Mouse (Mus musculus) heart, embryonic 11.5 days (tissue): Measurements from ENCODE around the gene Sh3gl3. TPM values are rescaled to one million over a fixed set of nuclear protein-coding genes. Genes with fewer than 3 reads are reported as not detected.

Source experiments
- ATAC-seq: fragments of 200-750 bp; cut with Nextera tagmentation; replicated peaks from 2 replicates; pipeline ENCODE4 v1.8.0; 2017; ENCODE audit warnings: moderate library complexity; ENCODE audit not compliant: insufficient number of reproducible peaks, low FRiP score, low TSS enrichment
- H3K27ac ChIP-seq: fragments of 300-500 bp; sonication (generic); 2 replicates; pipeline ENCODE4 v1.5.1; 2014; ENCODE audit warnings: mild to moderate bottlenecking, low read depth, low read length
- H3K27me3 ChIP-seq: fragments of 300-500 bp; sonication (generic); 2 replicates; pipeline ENCODE4 v1.6.1; 2014; ENCODE audit warnings: mild to moderate bottlenecking, low read length, mixed read lengths; ENCODE audit not compliant: control insufficient read depth, insufficient read depth
- H3K36me3 ChIP-seq: fragments of 300-500 bp; sonication (generic); 2 replicates; pipeline ENCODE4 v1.6.1; 2014; ENCODE audit warnings: mild to moderate bottlenecking, low read length, moderate library complexity, mixed read lengths; ENCODE audit not compliant: control insufficient read depth, insufficient read depth
- H3K4me1 ChIP-seq: fragments of 300-500 bp; sonication (generic); 2 replicates; pipeline ENCODE4 v1.6.1; 2014; ENCODE audit warnings: low read length; ENCODE audit not compliant: control insufficient read depth, insufficient read depth
- H3K4me2 ChIP-seq: fragments of 300-500 bp; sonication (generic); 2 replicates; pipeline ENCODE4 v1.6.1; 2014; ENCODE audit warnings: mild to moderate bottlenecking, moderate library complexity
- H3K4me3 ChIP-seq: fragments of 300-500 bp; sonication (generic); 2 replicates; pipeline ENCODE4 v1.5.1; 2014; ENCODE audit warnings: low read depth, low read length
- H3K9ac ChIP-seq: fragments of 300-500 bp; sonication (generic); 2 replicates; pipeline ENCODE4 v1.6.1; 2014; ENCODE audit warnings: mild to moderate bottlenecking, low read depth, low read length, moderate library complexity
- H3K9me3 ChIP-seq: fragments of 300-500 bp; sonication (generic); replicated peaks from 2 replicates; pipeline ENCODE4 v1.6.1; 2016; ENCODE audit warnings: low read length; ENCODE audit not compliant: control insufficient read depth
- WGBS: fragments of 180-500 bp; shearing (Covaris S2); extraction: QIAGEN DNeasy Blood & Tissue Kit; methylation state at CpG from one replicate; pipeline ENCODE4 v1.1.7; 2014; ENCODE audit not compliant: insufficient replicate concordance; 5-methylcytosine and 5-hydroxymethylcytosine counted together
- polyA plus RNA-seq: library from polyadenylated mRNA; unstranded; fragments of >200 nt; fragmentation: Nextera tagmentation; extraction: Ambion mirVana; gene quantifications from 2 replicates; pipeline ENCODE4 v1.2.1, GENCODE M21; 2014

Sh3gl3 gene
- polyA plus RNA-seq, 1 experiment from 2014 or later = 5.8 TPM

DNA sequence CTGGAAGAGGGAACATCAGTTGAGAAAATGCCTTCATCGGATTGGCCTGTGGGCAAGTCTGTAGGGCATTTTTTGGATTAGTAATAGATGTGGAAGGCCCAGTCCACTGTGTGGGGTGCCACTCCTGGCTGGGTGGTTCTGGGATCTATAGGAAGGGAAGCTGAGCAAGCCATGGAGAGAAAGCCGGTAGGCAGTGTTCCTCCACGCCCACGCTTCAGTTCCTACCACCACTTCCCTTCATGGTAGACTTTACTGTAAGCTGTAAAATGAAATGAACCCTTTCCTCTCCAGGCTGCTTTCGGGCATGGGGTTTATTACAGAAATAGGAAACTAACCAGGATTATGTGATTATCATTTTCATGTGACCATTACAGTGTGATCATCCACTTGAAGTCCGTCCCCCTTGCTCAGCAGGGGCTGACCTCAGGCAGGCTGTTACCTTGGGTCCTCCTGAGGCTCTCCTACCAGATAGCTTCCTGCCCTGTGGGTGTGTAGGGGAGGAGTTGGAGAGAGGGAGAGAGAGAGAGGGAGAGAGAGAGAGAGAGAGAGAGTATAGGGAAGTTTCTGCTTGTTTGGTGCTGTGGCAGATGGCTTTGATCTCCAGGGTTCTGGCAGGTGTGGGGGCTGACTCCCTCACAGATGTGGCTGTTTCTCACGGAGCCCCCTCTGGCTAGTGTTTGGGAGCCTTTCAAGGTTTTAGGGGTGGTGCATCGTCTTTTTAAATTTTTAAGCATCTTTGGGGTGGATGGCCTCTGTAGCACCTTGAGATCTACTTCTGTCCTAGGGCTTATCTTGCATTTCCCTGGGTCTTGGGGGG lies 67.0 kb downstream of the Sh3gl3 start:
- ATAC-seq = no peak
- H3K27ac ChIP-seq = no peak overlapping the region
- no peaks in the 10 kb centered on the region for H3K27me3 ChIP-seq
- 54% methylated on average over 8 of the region's 8 CpGs for WGBS
- H3K4me2 ChIP-seq = no peak overlapping the region
- H3K4me1 ChIP-seq = no peaks in the 10 kb centered on the region
- H3K9me3 ChIP-seq = no peaks in the 10 kb centered on the region
- no peak overlapping the region for H3K9ac ChIP-seq
- H3K36me3 ChIP-seq = no peaks in the 10 kb centered on the region
- H3K4me3 ChIP-seq = no peak overlapping the region

DNA sequence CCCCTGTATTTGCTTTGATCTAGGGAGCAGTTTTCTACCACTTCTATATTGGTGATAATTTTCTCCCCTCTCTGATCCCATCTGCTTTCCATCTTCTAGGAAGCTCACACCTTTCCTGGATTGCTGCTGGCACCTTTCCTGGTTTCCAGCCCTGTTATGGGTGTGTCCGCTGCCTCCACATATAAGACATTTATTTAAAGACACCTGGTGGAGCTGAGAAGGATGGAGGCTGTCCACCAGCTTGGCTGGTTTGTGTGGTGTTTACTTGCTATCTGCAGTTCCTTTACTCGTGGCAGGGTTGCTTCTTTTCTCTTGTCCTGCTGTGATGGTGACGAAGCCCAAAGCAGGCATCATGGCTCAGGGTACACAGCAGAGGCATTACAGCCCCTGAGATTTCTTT lies 71.1 kb downstream of the Sh3gl3 start:
- no peaks in the 10 kb centered on the region for H3K4me1 ChIP-seq
- WGBS = 72% methylated on average over 3 of the region's 3 CpGs
- no peak overlapping the region for H3K9ac ChIP-seq
- H3K27me3 ChIP-seq = no peaks in the 10 kb centered on the region
- no peaks in the 10 kb centered on the region for H3K9me3 ChIP-seq
- ATAC-seq = no peak
- H3K4me2 ChIP-seq = no peak overlapping the region
- no peak overlapping the region for H3K4me3 ChIP-seq
- H3K27ac ChIP-seq = no peak overlapping the region
- H3K36me3 ChIP-seq = no peaks in the 10 kb centered on the region

DNA sequence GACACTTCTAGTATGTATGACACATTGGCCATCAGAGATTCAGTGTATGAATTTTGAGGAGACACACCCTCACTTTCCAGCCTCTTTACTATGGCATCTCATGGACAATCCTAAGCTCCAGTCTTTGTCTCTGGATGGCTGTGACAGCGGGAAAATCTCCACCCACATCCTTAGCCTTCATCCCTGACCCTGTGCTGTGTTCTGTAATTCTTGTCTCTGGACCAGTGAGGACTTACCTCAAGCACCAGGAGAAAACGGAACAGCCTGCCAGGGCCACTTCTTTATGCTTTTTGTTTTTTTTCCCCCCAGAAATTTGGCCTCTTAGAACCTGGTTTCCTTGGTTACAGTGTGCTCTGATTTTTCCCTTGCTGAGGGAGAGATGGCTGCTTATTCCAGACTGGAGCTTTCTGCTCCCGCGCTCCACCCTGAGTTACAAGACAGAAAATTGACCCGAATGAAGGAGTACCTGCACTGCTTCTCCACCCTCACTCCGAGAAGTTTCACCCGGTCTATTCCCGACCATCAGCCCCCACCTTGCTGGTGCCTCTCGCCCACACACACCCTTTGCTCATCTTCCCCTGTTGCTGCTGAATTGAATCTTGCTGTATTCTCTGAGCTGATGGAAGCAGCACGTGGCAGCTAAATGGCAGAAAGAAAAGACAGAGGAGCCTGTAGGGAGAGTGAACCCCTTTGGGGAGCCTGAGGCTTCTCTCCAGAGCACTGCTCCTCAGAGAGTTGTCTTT lies 75.5 kb downstream of the Sh3gl3 start:
- Histone ChIP-seq H3K27me3 (no peaks in the 10 kb centered on the region), H3K4me2 (no peak overlapping the region), H3K9me3 (no peaks in the 10 kb centered on the region), H3K4me1 (no peaks in the 10 kb centered on the region), H3K4me3 (no peak overlapping the region), H3K9ac (no peak overlapping the region), H3K36me3 (no peaks in the 10 kb centered on the region), H3K27ac (no peak overlapping the region)
- WGBS = 65% methylated on average over 10 of the region's 10 CpGs
- ATAC-seq = no peak

DNA sequence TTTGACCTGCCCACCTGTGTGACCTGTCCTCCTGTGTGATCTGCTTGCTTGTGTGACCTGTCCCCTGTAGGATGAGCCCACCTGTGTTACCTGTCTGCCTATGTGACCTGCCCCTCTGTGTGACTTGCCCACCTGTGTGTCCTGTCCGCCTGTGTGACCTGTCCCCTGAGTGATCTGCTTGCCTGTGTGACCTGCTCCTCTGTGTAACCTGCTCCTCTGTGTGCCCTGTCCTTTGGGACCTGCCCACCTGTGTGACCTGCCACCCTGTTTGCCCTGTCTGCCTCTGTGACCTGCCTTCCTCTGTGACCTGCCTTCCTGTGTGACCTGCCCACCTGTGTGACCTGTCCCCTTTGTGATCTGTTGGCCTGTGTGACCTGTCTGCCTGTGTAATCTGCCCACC lies 79.7 kb downstream of the Sh3gl3 start:
- Histone ChIP-seq H3K36me3 (no peaks in the 10 kb centered on the region), H3K4me1 (no peaks in the 10 kb centered on the region), H3K4me2 (no peak overlapping the region), H3K27ac (no peak overlapping the region), H3K9me3 (no peaks in the 10 kb centered on the region), H3K27me3 (no peaks in the 10 kb centered on the region), H3K9ac (no peak overlapping the region), H3K4me3 (no peak overlapping the region)
- ATAC-seq = no peak
- 75% methylated on average over 1 of the region's 1 CpGs for WGBS

DNA sequence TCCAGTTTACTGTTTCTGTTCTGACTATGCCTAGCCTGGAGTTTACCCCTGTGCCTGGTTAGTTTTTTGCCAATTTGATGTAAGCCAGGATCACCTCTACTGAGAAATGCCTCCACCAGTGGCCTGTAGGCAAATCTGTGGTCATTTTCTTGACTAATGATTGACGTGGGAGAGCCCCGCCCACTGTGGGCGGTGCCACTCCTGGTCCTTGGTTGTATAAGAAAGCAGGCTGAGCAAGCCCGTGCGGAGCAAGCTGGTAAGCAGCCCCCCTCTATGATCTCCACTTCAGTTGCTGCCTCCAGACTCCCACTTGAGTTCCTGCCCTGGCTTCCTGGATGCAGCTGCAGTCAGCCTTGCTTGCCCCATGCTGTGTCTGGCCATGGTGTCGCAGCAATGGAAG lies 83.3 kb downstream of the Sh3gl3 start:
- no peaks in the 10 kb centered on the region for H3K9me3 ChIP-seq
- ATAC-seq = no peak
- H3K27me3 ChIP-seq = no peaks in the 10 kb centered on the region
- no peak overlapping the region for H3K9ac ChIP-seq
- no peaks in the 10 kb centered on the region for H3K4me1 ChIP-seq
- no peak overlapping the region for H3K4me3 ChIP-seq
- H3K36me3 ChIP-seq = no peaks in the 10 kb centered on the region
- H3K27ac ChIP-seq = no peak overlapping the region
- WGBS = 72% methylated on average over 6 of the region's 6 CpGs
- no peak overlapping the region for H3K4me2 ChIP-seq

DNA sequence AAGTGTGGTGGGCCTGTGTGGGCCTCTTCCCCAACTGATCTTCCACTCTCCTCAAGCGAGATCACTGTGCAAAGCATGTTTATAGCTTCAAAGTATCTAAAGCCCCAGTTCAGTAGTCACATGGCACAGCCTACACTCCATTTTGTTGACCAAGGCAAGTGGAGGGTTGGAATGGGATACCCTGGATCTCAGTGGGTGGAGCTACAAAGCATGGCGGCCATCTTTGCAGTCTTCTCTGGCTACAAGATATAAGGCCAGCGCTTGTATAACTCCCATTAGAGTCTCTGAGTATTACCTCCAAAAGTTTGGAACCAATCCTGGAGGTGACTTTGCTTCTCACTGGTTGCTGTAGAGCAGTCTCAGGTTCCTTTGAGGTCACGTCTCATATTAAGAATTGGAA lies 83.9 kb downstream of the Sh3gl3 start:
- no peak overlapping the region for H3K4me2 ChIP-seq
- H3K36me3 ChIP-seq = no peaks in the 10 kb centered on the region
- H3K27me3 ChIP-seq = no peaks in the 10 kb centered on the region
- no peak overlapping the region for H3K27ac ChIP-seq
- ATAC-seq = no peak
- no peaks in the 10 kb centered on the region for H3K4me1 ChIP-seq
- no peak overlapping the region for H3K9ac ChIP-seq
- no peaks in the 10 kb centered on the region for H3K9me3 ChIP-seq
- no peak overlapping the region for H3K4me3 ChIP-seq
- WGBS = 88% methylated on average over 4 of the region's 4 CpGs

DNA sequence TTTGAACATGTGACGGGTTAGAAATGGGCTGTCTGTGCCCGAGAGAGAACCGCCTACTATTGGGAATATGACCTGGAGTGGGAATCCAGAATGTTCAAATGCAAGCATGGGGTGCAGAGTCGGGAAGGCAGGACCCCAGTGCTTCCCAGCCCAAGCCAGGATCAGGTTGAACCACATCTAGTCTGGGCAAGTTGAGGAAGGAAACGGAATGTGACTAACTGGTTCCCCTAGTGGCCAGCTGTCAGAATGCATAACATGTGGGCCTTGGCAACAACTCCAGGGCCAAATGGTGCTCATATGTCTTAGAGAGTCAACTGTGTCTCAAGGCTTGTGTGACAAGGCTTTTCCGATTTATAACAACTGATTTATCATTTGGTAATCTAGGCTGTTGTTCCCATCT lies 86.6 kb downstream of the Sh3gl3 start:
- no peak for ATAC-seq
- Histone ChIP-seq H3K27me3 (no peaks in the 10 kb centered on the region), H3K36me3 (no peaks in the 10 kb centered on the region), H3K4me3 (no peak overlapping the region), H3K4me1 (no peaks in the 10 kb centered on the region), H3K9me3 (no peaks in the 10 kb centered on the region), H3K9ac (no peak overlapping the region), H3K4me2 (no peak overlapping the region), H3K27ac (no peak overlapping the region)
- 67% methylated on average over 6 of the region's 6 CpGs for WGBS

DNA sequence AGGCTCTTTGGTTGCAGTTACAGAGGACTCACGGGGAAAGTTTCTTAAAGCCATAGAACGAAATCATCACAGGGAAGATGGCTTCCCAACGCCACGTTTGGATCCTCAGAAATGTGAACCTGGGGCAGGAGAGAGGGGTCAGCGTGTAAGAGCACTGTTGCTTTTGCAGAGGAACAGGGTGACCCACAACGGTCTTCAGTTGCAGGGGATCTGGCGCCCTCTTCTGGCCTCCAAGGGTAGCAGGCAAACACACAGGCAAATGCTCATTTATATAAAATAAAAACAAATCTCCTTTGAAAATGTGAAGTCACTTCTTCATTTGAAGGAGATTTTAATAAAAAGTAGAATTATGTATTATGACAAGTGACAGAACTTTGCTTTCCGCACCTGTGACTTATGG lies 89.5 kb downstream of the Sh3gl3 start:
- Histone ChIP-seq H3K27ac (no peak overlapping the region), H3K36me3 (no peaks in the 10 kb centered on the region), H3K4me1 (no peaks in the 10 kb centered on the region), H3K4me2 (no peak overlapping the region), H3K4me3 (no peak overlapping the region), H3K27me3 (no peaks in the 10 kb centered on the region), H3K9ac (no peak overlapping the region), H3K9me3 (no peaks in the 10 kb centered on the region)
- WGBS = 21% methylated on average over 8 of the region's 8 CpGs
- ATAC-seq = no peak

DNA sequence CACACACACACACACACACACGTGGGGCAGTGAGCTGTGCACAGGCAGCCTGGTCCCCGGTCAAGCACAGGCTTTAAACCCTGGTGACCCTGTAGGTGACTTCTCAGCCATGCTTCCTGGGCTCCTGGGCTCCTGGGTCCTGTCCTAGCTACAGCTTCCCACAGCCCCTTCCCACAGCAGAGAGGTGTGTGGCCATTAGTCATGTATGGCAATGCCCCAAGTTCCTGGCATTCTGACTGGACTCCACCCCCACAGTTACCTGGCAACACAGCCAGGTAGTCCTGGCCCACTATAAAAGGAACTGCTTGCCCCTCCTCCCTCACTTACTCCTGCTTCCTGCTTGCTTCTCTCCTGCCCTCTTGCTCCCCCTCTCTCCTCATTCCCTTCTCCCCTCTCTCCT lies 90.5 kb downstream of the Sh3gl3 start:
- Histone ChIP-seq H3K27ac (no peak overlapping the region), H3K4me3 (no peak overlapping the region), H3K9ac (no peak overlapping the region), H3K4me1 (no peaks in the 10 kb centered on the region), H3K27me3 (no peaks in the 10 kb centered on the region), H3K4me2 (no peak overlapping the region), H3K36me3 (no peaks in the 10 kb centered on the region), H3K9me3 (no peaks in the 10 kb centered on the region)
- WGBS = 63% methylated on average over 2 of the region's 2 CpGs
- ATAC-seq = no peak
